Mouse (Mus musculus) lung, embryonic 16.5 days (tissue): ENCODE results near the gene Erfe. TPM values are rescaled to one million over a fixed set of nuclear protein-coding genes. Genes with fewer than 3 reads are reported as not detected.

Source experiments
- ATAC-seq: fragments of 200-750 bp; cut with Nextera tagmentation; 2 replicates; pipeline ENCODE4 v1.8.0; 2017; ENCODE audit warnings: low read depth, mild to moderate bottlenecking, moderate library complexity
- H3K27ac ChIP-seq: fragments of 300-500 bp; sonication (generic); 2 replicates; pipeline ENCODE4 v1.5.1; 2014; ENCODE audit warnings: mild to moderate bottlenecking, control low read depth, low read length
- H3K27me3 ChIP-seq: fragments of 300-500 bp; sonication (generic); 2 replicates; pipeline ENCODE4 v1.6.1; 2014; ENCODE audit warnings: low read depth, low read length, mixed read lengths; ENCODE audit not compliant: control insufficient read depth, insufficient read depth
- H3K36me3 ChIP-seq: fragments of 300-500 bp; sonication (generic); 2 replicates; pipeline ENCODE4 v1.6.1; 2014; ENCODE audit warnings: low read length; ENCODE audit not compliant: control insufficient read depth, insufficient read depth
- H3K4me1 ChIP-seq: fragments of 300-500 bp; sonication (generic); replicated peaks from 2 replicates; pipeline ENCODE4 v1.6.1; 2014; ENCODE audit warnings: low read length, mixed read lengths; ENCODE audit not compliant: control insufficient read depth, insufficient read depth
- H3K4me2 ChIP-seq: fragments of 300-500 bp; sonication (generic); 2 replicates; pipeline ENCODE4 v1.6.1; 2014; ENCODE audit warnings: low read depth, low read length, control low read depth
- H3K4me3 ChIP-seq: fragments of 300-500 bp; sonication (generic); 2 replicates; pipeline ENCODE4 v1.5.1; 2014; ENCODE audit warnings: mild to moderate bottlenecking, low read length, control low read depth
- H3K9ac ChIP-seq: fragments of 300-500 bp; sonication (generic); 2 replicates; pipeline ENCODE4 v1.6.1; 2014; ENCODE audit warnings: low read length, control low read depth
- H3K9me3 ChIP-seq: fragments of 300-500 bp; sonication (generic); 2 replicates; pipeline ENCODE4 v1.6.1; 2016; ENCODE audit warnings: low read length; ENCODE audit not compliant: control insufficient read depth
- WGBS: fragments of 180-500 bp; shearing (Covaris S2); extraction: QIAGEN DNeasy Blood & Tissue Kit; methylation state at CpG from one replicate; pipeline ENCODE4 v1.1.7; 2014; 5-methylcytosine and 5-hydroxymethylcytosine counted together
- polyA plus RNA-seq: library from polyadenylated mRNA; unstranded; fragments of >200 nt; fragmentation: Nextera tagmentation; extraction: Ambion mirVana; gene quantifications from 2 replicates; pipeline ENCODE4 v1.2.1, GENCODE M21; 2015

Gene Erfe
- polyA plus RNA-seq, 1 experiment from 2014 or later, result 1.6 TPM

GRCm38 (mm10) chr1:91414903-91415302 is 48.7 kb downstream of the Erfe start:
- peak overlapping the region; percentile 95 for H3K27ac ChIP-seq
- H3K36me3 ChIP-seq, result peaks cover 14% of the 10 kb centered on the region
- H3K4me2 ChIP-seq, result peak overlapping the region; percentile 99; the same call in 1 of the 2 replicates
- no peaks in the 10 kb centered on the region for H3K9me3 ChIP-seq
- peak overlapping the region; percentile 69 for H3K9ac ChIP-seq
- 44% methylated on average over 4 of the region's 4 CpGs for WGBS
- ATAC-seq, result no peak
- no peaks in the 10 kb centered on the region for H3K27me3 ChIP-seq
- no peak overlapping the region for H3K4me3 ChIP-seq
- peaks cover 34% of the 10 kb centered on the region for H3K4me1 ChIP-seq

DNA sequence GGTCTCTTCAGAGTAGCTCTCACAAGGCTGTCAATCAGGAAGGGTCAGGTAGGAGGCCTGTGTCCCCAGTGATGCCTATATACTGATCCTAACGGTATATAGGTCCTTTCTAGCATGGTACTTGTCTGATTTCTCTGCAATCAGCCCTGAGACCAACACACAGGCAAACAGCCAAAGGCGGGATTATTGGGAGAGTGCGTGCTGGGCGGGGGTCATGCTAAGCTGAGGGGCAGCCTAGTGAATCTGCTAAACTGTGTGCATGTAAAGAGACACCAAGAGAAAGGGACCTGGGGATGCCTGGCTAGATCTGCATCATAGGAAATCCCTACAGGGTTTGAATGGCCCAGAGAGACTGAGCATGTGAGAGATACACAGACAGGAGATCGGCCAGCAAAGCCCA is 49.1 kb downstream of the Erfe start:
- H3K4me3 ChIP-seq, result no peak overlapping the region
- no peak overlapping the region for H3K4me2 ChIP-seq
- WGBS, result 82% methylated on average over 5 of the region's 5 CpGs
- no peak for ATAC-seq
- no peaks in the 10 kb centered on the region for H3K9me3 ChIP-seq
- H3K27ac ChIP-seq, result peak overlapping the region; percentile 95
- H3K36me3 ChIP-seq, result peaks cover 14% of the 10 kb centered on the region
- peaks cover 34% of the 10 kb centered on the region for H3K4me1 ChIP-seq
- no peaks in the 10 kb centered on the region for H3K27me3 ChIP-seq
- peak overlapping the region; percentile 69 for H3K9ac ChIP-seq

DNA sequence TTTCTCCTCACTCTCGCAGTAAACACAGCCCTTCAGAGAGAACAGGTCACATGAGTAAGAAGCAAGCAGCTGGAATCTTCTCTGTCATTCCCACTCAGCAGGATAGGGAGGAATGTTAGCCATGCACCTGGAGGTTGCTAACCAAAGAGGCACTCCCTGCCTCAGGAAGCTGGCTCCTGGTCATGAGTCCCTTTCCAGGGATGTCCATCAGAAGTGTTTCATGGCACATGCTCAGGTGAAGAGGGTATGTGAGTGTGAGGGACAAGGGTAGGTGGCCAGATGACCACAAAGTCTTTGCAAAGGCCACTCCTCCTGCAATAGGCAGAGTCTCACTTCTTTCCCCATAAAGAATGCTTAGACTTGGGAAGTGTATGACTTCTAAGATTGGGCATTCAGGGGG is 51.8 kb downstream of the Erfe start:
- H3K4me3 ChIP-seq, result no peak overlapping the region
- peaks cover 22% of the 10 kb centered on the region for H3K4me1 ChIP-seq
- no peak overlapping the region for H3K9ac ChIP-seq
- H3K36me3 ChIP-seq, result peaks cover 14% of the 10 kb centered on the region
- no peak overlapping the region for H3K4me2 ChIP-seq
- WGBS, result 65% methylated on average over 1 of the region's 1 CpGs
- H3K27me3 ChIP-seq, result no peaks in the 10 kb centered on the region
- no peak overlapping the region for H3K27ac ChIP-seq
- ATAC-seq, result no peak
- H3K9me3 ChIP-seq, result no peaks in the 10 kb centered on the region

DNA sequence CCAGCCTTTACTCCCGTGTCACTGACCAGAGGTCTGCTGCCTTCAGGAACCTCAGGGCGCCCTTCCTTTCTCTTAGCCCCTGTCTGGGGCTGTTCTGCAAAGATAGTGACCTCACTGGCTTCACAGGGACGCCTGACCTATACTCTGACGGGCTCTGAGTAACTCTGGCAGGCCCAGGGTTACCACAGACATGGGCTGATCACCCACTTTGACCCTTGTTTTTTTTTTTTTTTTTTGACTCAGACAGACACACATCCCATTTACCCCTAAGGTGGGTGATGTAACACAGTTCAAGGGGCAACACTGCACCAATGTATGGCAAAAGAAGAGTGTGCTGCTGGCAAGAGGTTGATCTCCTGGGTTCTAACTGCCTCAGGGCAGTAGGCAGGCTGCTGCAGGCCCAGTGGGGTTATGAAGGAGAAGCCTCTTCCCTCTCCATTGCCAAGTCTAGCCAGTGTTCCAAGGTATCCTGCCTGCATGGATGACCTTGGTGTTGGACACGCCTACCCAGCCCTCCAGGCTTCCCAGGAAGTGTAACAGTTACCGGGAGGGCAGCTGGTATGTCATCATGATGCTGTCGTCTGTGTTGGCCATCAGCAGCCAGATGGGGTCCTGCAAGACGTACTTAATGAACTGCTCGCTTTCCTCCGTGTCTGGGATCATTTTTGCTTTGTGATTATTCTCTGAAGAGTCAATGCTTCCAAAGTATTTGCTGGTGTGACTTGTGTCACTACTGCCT is 53.8 kb downstream of the Erfe start:
- H3K4me2 ChIP-seq, result no peak overlapping the region
- H3K27me3 ChIP-seq, result no peaks in the 10 kb centered on the region
- no peak overlapping the region for H3K4me3 ChIP-seq
- H3K4me1 ChIP-seq, result peaks cover 6% of the 10 kb centered on the region
- no peak for ATAC-seq
- WGBS, result 64% methylated on average over 10 of the region's 10 CpGs
- H3K36me3 ChIP-seq, result peaks cover 19% of the 10 kb centered on the region
- H3K27ac ChIP-seq, result no peak overlapping the region
- no peaks in the 10 kb centered on the region for H3K9me3 ChIP-seq
- no peak overlapping the region for H3K9ac ChIP-seq

GRCm38 (mm10) chr1:91420601-91421065 is 54.4 kb downstream of the Erfe start:
- Histone ChIP-seq H3K4me2 (no peak overlapping the region), H3K9ac (no peak overlapping the region), H3K4me1 (no peaks in the 10 kb centered on the region), H3K9me3 (no peaks in the 10 kb centered on the region), H3K36me3 (peaks cover 19% of the 10 kb centered on the region), H3K4me3 (no peak overlapping the region), H3K27ac (no peak overlapping the region), H3K27me3 (no peaks in the 10 kb centered on the region)
- WGBS, result 92% methylated on average over 8 of the region's 8 CpGs
- no peak for ATAC-seq

Other genes with a start within 250 kb of the Erfe start
- 1.3 and 1.7 TPM in 2 replicates for gene Rbm44, start 221.3 kb upstream of the Erfe start, polyA plus RNA-seq
- gene Ramp1, start 186.6 kb upstream of the Erfe start, polyA plus RNA-seq, result 8.6 and 9.4 TPM in 2 replicates
- 60.8 and 65.7 TPM in 2 replicates for gene Ube2f, start 116.1 kb upstream of the Erfe start, polyA plus RNA-seq
- gene Scly, start 68.1 kb upstream of the Erfe start, polyA plus RNA-seq, result 16.7 and 19.0 TPM in 2 replicates
- not detected in 2 replicates for gene Espnl, start 44.4 kb upstream of the Erfe start, polyA plus RNA-seq
- gene Klhl30, start 15.4 kb upstream of the Erfe start, polyA plus RNA-seq, result 1.4 and 1.7 TPM in 2 replicates
- 133 and 139 TPM in 2 replicates for gene Ilkap, start 32.4 kb downstream of the Erfe start, polyA plus RNA-seq
- gene Hes6, start 47.6 kb downstream of the Erfe start, polyA plus RNA-seq, result 73.2 and 77.2 TPM in 2 replicates
- gene Per2, start 92.9 kb downstream of the Erfe start, polyA plus RNA-seq, result 10.7 and 12.2 TPM in 2 replicates
- gene Traf3ip1, start 128.2 kb downstream of the Erfe start, polyA plus RNA-seq, result 12.8 and 13.0 TPM in 2 replicates
- 5.8 and 6.0 TPM in 2 replicates for gene Asb1, start 174.1 kb downstream of the Erfe start, polyA plus RNA-seq